Mouse (Mus musculus) ES-E14 (cell line): ENCODE results near the gene Hcfc1r1.

ENCODE experiments used
- CHD2 ChIP-seq: IDR thresholded peaks from 2 replicates; pipeline ENCODE4 v1.6.1; 2014; ENCODE audit warnings: mild to moderate bottlenecking, low read depth, low read length, inconsistent platforms
- HCFC1 ChIP-seq: IDR thresholded peaks from 2 replicates; pipeline ENCODE4 v1.6.1; 2012; ENCODE audit warnings: low read length, inconsistent platforms, borderline replicate concordance; ENCODE audit not compliant: insufficient read depth
- MAFK ChIP-seq: IDR thresholded peaks from 2 replicates; pipeline ENCODE4 v1.6.1; 2014; ENCODE audit warnings: mild to moderate bottlenecking, low read depth, low read length, inconsistent platforms; ENCODE audit not compliant: insufficient read depth
- ZC3H11A ChIP-seq: IDR thresholded peaks from 2 replicates; pipeline ENCODE4 v1.6.1; 2012; ENCODE audit warnings: low read depth, mild to moderate bottlenecking, inconsistent platforms, low read length, borderline replicate concordance

DNA sequence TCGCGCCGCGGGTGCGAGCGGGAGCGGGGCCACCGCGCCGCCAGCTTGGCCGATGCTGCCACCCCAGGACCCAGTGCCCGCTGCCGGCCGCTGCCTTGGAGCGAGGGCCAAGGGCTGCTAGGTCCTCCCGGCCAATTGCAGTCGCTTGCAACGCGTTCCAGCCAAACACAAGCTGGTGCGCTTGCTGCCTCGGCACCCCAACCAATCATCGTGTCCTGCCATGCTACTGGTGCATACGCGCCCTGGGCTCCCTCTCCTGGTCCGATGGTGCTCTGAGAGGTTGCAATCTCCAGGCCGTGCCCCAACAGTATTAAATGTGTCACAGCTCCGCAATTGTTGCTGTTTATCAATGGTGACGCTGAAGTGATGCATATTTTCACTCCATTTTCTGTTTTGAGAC, 26.7 kb downstream of the Hcfc1r1 start:
- TF ChIP-seq MAFK = no peak
- peak; percentile 76 for TF ChIP-seq CHD2
- TF ChIP-seq HCFC1 = no peak
- no peak for TF ChIP-seq ZC3H11A
